Mouse (Mus musculus) kidney, postnatal 14 days (tissue): Measurements from ENCODE around the gene Rab13.
A peak's percentile ranks its signal among the peaks of the same experiment; 100 is the strongest.

Experiments
- DNase-seq: peaks from one replicate; pipeline ENCODE4 v3.0.0; 2022; ENCODE audit warnings: mixed read lengths

Gene Rab13

GRCm38 (mm10) chr3:90264687-90265033, 51.2 kb downstream of the Rab13 start:
- DNase-seq: no peak

GRCm38 (mm10) chr3:90265034-90265931, 51.8 kb downstream of the Rab13 start, which contains the start of gene Dennd4b:
Gene Dennd4b (plus strand): TSS chr3:90265185.
- peak; percentile 92 for DNase-seq

GRCm38 (mm10) chr3:90265932-90266741, 52.6 kb downstream of the Rab13 start:
- no peak for DNase-seq

- DNase-seq: no peak
These were observed 53.6 kb downstream of the Rab13 start for GRCm38 (mm10) chr3:90266901-90267775.

GRCm38 (mm10) chr3:90268190-90268589, 54.7 kb downstream of the Rab13 start:
- no peak for DNase-seq

GRCm38 (mm10) chr3:90268971-90269370, 55.5 kb downstream of the Rab13 start:
- DNase-seq: no peak

GRCm38 (mm10) chr3:90270784-90271183, 57.3 kb downstream of the Rab13 start:
- DNase-seq: no peak

GRCm38 (mm10) chr3:90272170-90272569, 58.7 kb downstream of the Rab13 start:
- DNase-seq: no peak

GRCm38 (mm10) chr3:90273855-90274254, 60.4 kb downstream of the Rab13 start:
- DNase-seq: no peak

- no peak for DNase-seq
These were observed 61.8 kb downstream of the Rab13 start for GRCm38 (mm10) chr3:90275286-90275685.
